Mouse (Mus musculus) left cerebral cortex, postnatal 10 days (tissue): ENCODE results near the gene Acbd5. TPM values are rescaled to one million over a fixed set of nuclear protein-coding genes. Genes with fewer than 3 reads are reported as not detected.
"Not testable (repeated sequence)": the region's sequence is repeated elsewhere in the genome, so short reads cannot be mapped to it uniquely, and the experiment has no call there.

Experiments used
- DNase-seq, 2 experiments: peaks; one replicate each; pipeline ENCODE4 v3.0.0; 2021 to 2022; ENCODE audit warnings: low spot score in 2 of 2, mixed read lengths in 1 of 2; ENCODE audit errors: extremely low spot score in 1 of 2
- intact Hi-C: fragments of 180-260 bp; cut with DNase I; formaldehyde crosslinking; loops from one replicate; pipeline ENCODE4 v1.15.1; 2025
- total RNA-seq, 2 experiments: library from RNA; stranded (reverse); gene quantifications; 2 replicates each; pipeline ENCODE4 v1.2.3; 2021

The Acbd5 gene
- total RNA-seq = 10 to 100 TPM; 64.9 to 71.4 TPM

GRCm38 (mm10) chr2:23067552-23068369, at the start of gene Acbd5:
Gene Acbd5, plus strand, starts transcription at chr2:23068167.
- intact Hi-C loops = no loop called here
- DNase-seq = peak; percentile 93 to 97

DNA sequence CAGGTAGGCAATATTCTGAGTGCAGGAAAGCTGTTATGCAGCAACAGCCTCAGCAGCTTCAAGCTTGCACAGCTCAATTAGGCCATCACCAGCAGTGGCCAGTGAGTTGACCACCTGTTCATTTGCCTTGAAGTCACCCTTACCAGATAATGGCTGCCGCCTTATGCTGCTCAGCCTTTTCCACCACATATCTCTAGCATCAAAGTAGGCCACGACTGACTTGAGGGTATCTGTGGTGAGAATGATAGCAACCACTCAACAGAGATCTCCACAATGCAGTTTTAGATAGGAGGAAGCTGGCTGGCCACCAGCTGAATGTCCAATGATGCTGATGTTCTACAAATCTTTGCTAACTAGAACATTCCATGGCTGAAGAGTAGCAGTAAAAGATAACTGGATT, 48.8 kb upstream of the Acbd5 start:
- intact Hi-C loops = no loop called here
- DNase-seq = no peak

DNA sequence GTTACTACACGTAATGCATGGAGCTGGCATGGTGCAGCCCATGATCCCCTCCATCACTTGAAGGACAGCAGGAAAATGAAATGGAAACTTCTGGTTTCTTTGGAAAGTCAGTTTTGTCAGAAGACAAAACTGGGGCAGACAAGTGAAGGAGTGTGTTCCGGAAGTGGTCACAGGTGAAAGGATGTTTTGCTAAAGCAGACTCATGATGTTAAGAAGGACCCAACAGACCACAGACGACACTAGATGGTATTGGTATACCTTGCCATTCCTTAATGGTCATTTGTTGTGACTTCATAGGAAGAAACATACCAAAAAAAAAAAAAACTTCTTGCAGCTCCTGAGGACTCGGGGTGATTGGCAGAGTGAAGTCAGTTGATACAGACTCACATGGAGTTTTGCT, 46.6 kb upstream of the Acbd5 start:
- no peak for DNase-seq
- intact Hi-C loops = no loop called here

- no peak for DNase-seq
- intact Hi-C loops = no loop called here
Measured at GRCm38 (mm10) chr2:23021721-23022120, 46.2 kb upstream of the Acbd5 start.

GRCm38 (mm10) chr2:23023023-23023422, 44.9 kb upstream of the Acbd5 start:
- DNase-seq = no peak
- intact Hi-C loops = no loop called here

GRCm38 (mm10) chr2:23023714-23024282, 44.2 kb upstream of the Acbd5 start:
- no peak for DNase-seq
- intact Hi-C loops = no loop called here

- no peak for DNase-seq
- intact Hi-C loops = no loop called here
Measured at GRCm38 (mm10) chr2:23026379-23026778, 41.6 kb upstream of the Acbd5 start.

GRCm38 (mm10) chr2:23028826-23029225, 39.1 kb upstream of the Acbd5 start:
- DNase-seq = no peak
- intact Hi-C loops = no loop called here

DNA sequence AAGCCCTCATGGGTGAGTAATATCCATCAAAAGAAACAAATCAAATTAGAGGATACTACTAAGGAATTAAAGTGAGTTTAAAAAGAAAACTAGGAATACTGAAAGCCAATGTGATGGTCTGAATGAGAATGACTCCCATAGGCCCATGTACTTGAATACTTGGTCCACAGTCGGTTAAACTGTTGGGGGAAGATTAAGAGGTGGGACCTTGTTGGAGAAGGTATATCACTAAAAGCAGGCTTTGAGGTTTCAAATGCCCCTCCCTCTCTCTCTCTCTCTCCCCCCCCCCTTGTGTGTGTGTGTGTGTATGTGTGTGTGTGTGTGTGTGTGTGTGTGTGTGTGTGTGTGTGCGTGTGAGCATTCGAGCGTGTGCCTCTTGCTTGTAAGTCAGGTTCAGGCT, 37.3 kb upstream of the Acbd5 start:
- intact Hi-C loops = no loop called here
- no peak for DNase-seq

- no peak for DNase-seq
- intact Hi-C loops = loop anchor here (5.0 kb wide), 2 partner anchors 103 to 138 kb away; partner anchors contain the start of gene Pdss1
Measured at GRCm38 (mm10) chr2:23034692-23035435, 33.1 kb upstream of the Acbd5 start.

DNA sequence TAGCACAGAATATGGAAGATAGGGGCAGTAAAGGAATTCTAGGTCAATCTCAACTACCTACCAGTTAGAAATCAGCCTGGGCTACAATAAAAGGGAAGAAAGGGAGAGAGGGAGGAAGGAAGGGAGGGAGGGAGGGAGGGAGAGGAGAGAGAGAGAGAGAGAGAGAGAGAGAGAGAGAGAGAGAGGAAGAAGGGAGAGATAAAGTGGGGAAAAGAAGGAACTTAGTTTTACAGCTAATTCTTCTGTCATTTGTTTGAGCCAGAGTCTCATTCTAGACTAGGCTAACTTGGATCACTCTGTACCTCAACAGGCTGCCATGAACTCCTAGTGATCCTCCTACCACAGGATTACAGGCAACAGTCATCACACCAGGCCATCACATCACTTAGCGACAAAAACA, 32.5 kb upstream of the Acbd5 start:
- intact Hi-C loops = loop anchor here (5.0 kb wide), 2 partner anchors 103 to 138 kb away; partner anchors contain the start of gene Pdss1
- no peak for DNase-seq

- peak in 1 of 2 experiments; percentile 24 for DNase-seq
- intact Hi-C loops = loop anchor here (5.0 kb wide), 2 partner anchors 107 to 142 kb away; partner anchors contain the start of gene Pdss1
Measured at GRCm38 (mm10) chr2:23039082-23040000, 28.6 kb upstream of the Acbd5 start.

DNA sequence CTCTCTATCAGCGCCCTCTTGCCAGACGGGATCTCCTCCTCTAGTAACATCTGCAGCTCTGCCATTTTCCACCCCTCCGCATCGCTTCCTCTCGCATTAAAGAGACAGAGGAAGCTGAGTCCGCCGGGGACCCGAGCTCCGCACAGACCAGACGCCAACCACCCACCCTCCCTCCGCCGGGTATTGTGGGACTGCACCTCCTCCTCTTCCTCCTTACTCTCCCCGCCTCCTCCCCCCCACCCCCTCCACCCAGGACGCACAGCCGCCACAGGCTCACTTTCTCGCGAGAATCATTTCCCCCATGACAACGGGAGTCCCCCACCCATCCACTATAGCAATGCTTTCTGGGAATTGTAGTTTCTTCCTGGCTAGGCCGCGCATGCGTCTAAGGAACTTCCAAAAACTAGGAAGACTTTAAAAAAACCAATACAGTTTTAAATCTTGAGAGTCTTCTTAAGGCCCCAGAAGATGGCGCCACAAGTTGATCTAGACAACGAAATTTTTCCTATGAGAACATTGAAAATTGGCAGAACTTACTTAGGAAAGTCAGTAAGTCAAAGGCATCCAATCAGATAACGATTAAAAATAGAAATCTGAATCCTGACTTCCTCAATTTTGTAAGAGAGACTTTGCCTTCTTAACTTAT, 27.8 kb upstream of the Acbd5 start, which contains the start of gene Abi1:
TSS of gene Abi1 (minus strand) at position 241 of the 646 bp plus-strand sequence.
- intact Hi-C loops = no loop called here

DNA sequence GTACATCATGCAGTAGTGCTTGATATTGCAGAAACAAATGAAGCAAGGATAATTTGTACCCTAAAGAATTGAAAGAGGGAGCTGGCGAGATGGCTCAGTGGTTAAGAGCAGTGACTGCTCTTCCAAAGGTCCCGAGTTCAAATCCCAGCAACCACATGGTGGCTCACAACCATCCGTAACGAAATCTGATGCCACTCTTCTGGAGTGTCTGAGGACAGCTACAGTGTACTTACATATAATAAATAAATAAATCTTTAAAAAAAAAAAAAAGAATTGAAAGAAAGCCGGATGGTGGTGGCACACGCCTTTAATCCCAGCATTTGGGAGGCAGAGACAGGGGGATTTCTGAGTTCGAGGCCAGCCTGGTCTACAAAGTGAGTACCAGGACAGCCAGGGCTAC, 27.3 kb upstream of the Acbd5 start:
- DNase-seq, intact Hi-C loops: not testable (repeated sequence)

More for the DNA sequence above, 27.8 kb upstream of the Acbd5 start, which contains the start of gene Abi1:
- peak; percentile 94 to 95 for DNase-seq

DNA sequence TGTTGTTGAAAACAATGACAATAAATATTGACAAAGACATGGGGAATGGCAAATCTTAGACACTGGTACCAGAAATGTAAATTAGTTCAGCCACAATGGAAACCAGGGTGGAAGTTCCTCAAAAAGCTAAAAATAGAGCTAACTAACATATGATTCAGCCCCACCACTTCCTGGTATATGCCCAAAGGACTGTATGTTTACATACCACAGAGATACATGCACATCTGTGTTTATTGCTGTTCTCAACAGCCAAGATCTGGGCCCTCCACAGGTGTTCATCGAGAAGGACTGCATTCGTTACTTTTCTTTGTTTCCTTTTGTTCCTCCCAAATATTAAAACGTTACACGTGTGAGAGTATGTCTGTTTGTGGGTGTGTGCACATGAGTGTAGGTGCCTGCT, 26.5 kb upstream of the Acbd5 start:
- DNase-seq = no peak
- intact Hi-C loops = no loop called here

GRCm38 (mm10) chr2:23042189-23042588, 25.8 kb upstream of the Acbd5 start:
- intact Hi-C loops = no loop called here
- DNase-seq = no peak

GRCm38 (mm10) chr2:23045703-23046102, 22.3 kb upstream of the Acbd5 start:
- intact Hi-C loops = no loop called here
- no peak for DNase-seq

- intact Hi-C loops = no loop called here
- no peak for DNase-seq
Measured at GRCm38 (mm10) chr2:23048006-23048405, 20.0 kb upstream of the Acbd5 start.
